In the genomic region with DNA sequence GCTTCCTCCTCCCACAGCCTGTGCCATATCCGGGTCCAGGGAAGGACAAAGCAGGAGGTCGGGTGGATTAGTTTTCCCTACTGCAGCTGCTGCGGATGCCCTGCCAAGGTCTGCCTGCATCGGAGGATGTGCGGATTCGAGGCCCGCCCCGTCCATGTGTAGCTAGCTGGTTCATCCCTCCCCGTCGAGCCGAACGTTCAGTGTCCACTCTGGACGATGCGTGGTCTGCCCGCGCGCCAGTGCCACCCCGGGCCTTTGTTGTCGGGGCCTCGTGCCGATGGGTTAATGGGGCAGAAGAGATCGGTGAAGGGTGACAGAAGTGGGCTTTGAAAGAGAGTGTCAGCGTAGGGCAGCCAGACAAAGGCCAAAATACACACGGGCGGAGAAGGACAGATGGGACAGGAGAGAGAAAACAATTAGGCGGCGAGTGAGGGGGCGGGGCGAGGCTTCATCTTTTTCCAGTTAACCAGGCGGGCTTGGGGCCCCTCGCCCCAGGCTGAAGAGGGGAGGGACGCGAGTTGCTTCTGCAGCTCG, we compare ENCODE assay signal across 8 mouse cellular contexts. TPM values are rescaled to one million over a fixed set of nuclear protein-coding genes. Genes with fewer than 3 reads are reported as not detected.
DNase-seq lines count a peak whose midpoint lies in the region; ATAC-seq lines count a peak whose summit lies in the region.

No protein-coding gene starts in this region.

- H3K4me1 ChIP-seq in heart, embryonic 13.5 days, result peaks cover 10% of the 10 kb centered on the region; the same call in 1 of the 2 replicates
- peaks cover 6% of the 10 kb centered on the region for H3K4me1 ChIP-seq in hindbrain, embryonic 11.5 days (replicated peaks; ENCODE audit: control insufficient read depth, insufficient read depth, low read length)

- H3K36me3 ChIP-seq in heart, embryonic 13.5 days, result no peaks in the 10 kb centered on the region
- H3K36me3 ChIP-seq in hindbrain, embryonic 11.5 days (ENCODE audit: control insufficient read depth, insufficient read depth, low read length), result no peaks in the 10 kb centered on the region

- no peak overlapping the region for H3K27ac ChIP-seq in heart, embryonic 13.5 days (replicated peaks)
- peak overlapping the region; percentile 86 for H3K27ac ChIP-seq in hindbrain, embryonic 11.5 days (ENCODE audit: low read depth, low read length)

- intact Hi-C loops in heart, postnatal 36 days (cut with DNase I), result loop anchor here (5.0 kb wide), 1 partner anchor 152 kb away; no protein-coding TSS in a partner anchor
- intact Hi-C loops in left cerebral cortex, postnatal 10 days (cut with DNase I), result no loop called here

- peak overlapping the region; percentile 44; the same call in 1 of the 2 replicates for H3K9ac ChIP-seq in heart, embryonic 13.5 days
- no peak overlapping the region for H3K9ac ChIP-seq in hindbrain, embryonic 11.5 days (ENCODE audit: low read depth, low read length)

- H3K27me3 ChIP-seq in heart, embryonic 13.5 days (replicated peaks), result peaks cover 95% of the 10 kb centered on the region
- peaks cover 78% of the 10 kb centered on the region for H3K27me3 ChIP-seq in hindbrain, embryonic 11.5 days (ENCODE audit: control insufficient read depth, insufficient read depth, low read length)

- under 1% methylated on average over 34 of the region's 34 CpGs for WGBS in heart, embryonic 13.5 days
- WGBS in hindbrain, embryonic 11.5 days, result 1% methylated on average over 34 of the region's 34 CpGs

- peak overlapping the region; percentile 59 for H3K4me2 ChIP-seq in heart, embryonic 13.5 days
- H3K4me2 ChIP-seq in hindbrain, embryonic 11.5 days (replicated peaks; ENCODE audit: low read depth, low read length), result peak overlapping the region; percentile 20; the same call in 1 of the 2 replicates

- DNase-seq in heart, postnatal 36 days, result no peak
- peak; percentile 50 for DNase-seq in cerebellum, adult 9-11 months
- peak; percentile 86 for DNase-seq in hindbrain, embryonic 11.5 days (ENCODE audit: low spot score)
- DNase-seq in neural tube, embryonic 10.5 days (ENCODE audit: extremely low spot score, low spot score), result peak; percentile 83
- DNase-seq in urinary bladder, postnatal 4 days (ENCODE audit: low spot score in 2 of 2), result no peak
- DNase-seq in ovary, postnatal 10 days (ENCODE audit: low spot score), result no peak
- DNase-seq in left cerebral cortex, postnatal 10 days (ENCODE audit: extremely low spot score in 1 of 2, low spot score in 2 of 2), result no peak

- peak overlapping the region; percentile 34 for H3K4me3 ChIP-seq in heart, embryonic 13.5 days
- no peak overlapping the region for H3K4me3 ChIP-seq in hindbrain, embryonic 11.5 days (ENCODE audit: low read depth, low read length)

- H3K9me3 ChIP-seq in heart, embryonic 13.5 days, result no peaks in the 10 kb centered on the region
- no peaks in the 10 kb centered on the region for H3K9me3 ChIP-seq in hindbrain, embryonic 11.5 days (ENCODE audit: control insufficient read depth, low read length)

- ATAC-seq in heart, embryonic 13.5 days (ENCODE audit: extremely low read depth, insufficient number of reproducible peaks, low FRiP score, low TSS enrichment), result no peak
- ATAC-seq in hindbrain, embryonic 11.5 days (ENCODE audit: low FRiP score), result peak; percentile 86

RNA-seq across cellular contexts. Expression of gene Uncx, which starts 7.8 kb away (rescaled TPM):
- not detected in 2 replicates for polyA plus RNA-seq in heart, embryonic 13.5 days (2015; fragmentation: Nextera tagmentation; extraction: Ambion mirVana)
- not detected for total RNA-seq in heart, postnatal 36 days (2021)
- polyA plus RNA-seq in hindbrain, embryonic 11.5 days (2014; fragmentation: Nextera tagmentation; extraction: Ambion mirVana), result 57.9 and 66.8 TPM in 2 replicates
- total RNA-seq in left cerebral cortex, postnatal 10 days (2021), result under 1 TPM in 1 of 2 experiments, not detected in 1; 0.21 TPM

RNA-seq across cellular contexts. Expression of gene Zfand2a, which starts 51.1 kb away (rescaled TPM):
- polyA plus RNA-seq in heart, embryonic 13.5 days (2015; fragmentation: Nextera tagmentation; extraction: Ambion mirVana), result 8.2 and 10.1 TPM in 2 replicates
- 10 to 100 TPM; 14.0 to 17.9 TPM for total RNA-seq in heart, postnatal 36 days (2021)
- polyA plus RNA-seq in hindbrain, embryonic 11.5 days (2014; fragmentation: Nextera tagmentation; extraction: Ambion mirVana), result 6.7 and 8.4 TPM in 2 replicates
- 100 to 1,000 TPM in 1 of 2 experiments, 10 to 100 TPM in 1; 93.4 to 100 TPM for total RNA-seq in left cerebral cortex, postnatal 10 days (2021)

Comparison
In these comparisons a context has a peak if more than half of its experiments do, and no peak if none do; other contexts are left out.
1. DNase-seq: peak in cerebellum, adult 9-11 months (single experiment), hindbrain, embryonic 11.5 days (single experiment) and neural tube, embryonic 10.5 days (single experiment); none in heart, postnatal 36 days (0 of 2), urinary bladder, postnatal 4 days (0 of 2), ovary, postnatal 10 days (single experiment) and left cerebral cortex, postnatal 10 days (0 of 2).
2. RNA of gene Zfand2a, which starts 51.1 kb away (total RNA-seq): 93.4 to 100 TPM in left cerebral cortex, postnatal 10 days; 14.0 to 17.9 TPM in heart, postnatal 36 days; every median in the first group is over 4 times any median in the second.